Mouse (Mus musculus) CH12.LX (cell line): ENCODE results near the gene Unk. TPM values are rescaled to one million over a fixed set of nuclear protein-coding genes. Genes with fewer than 3 reads are reported as not detected.

Experiments used
- DNase-seq: peaks from one replicate; pipeline ENCODE4 v3.0.0-alpha.2; 2013; ENCODE audit errors: extremely low read depth
- H3K27ac ChIP-seq: 2 replicates; pipeline ENCODE4 v1.5.1; 2012; ENCODE audit warnings: low read depth, mild to moderate bottlenecking, control low read depth, moderate library complexity; ENCODE audit not compliant: insufficient read depth
- H3K27me3 ChIP-seq: replicated peaks from 2 replicates; pipeline ENCODE3; 2012; ENCODE audit warnings: inconsistent platforms
- H3K36me3 ChIP-seq, 2 experiments: replicated peaks in 1 of 2; 2 replicates each; pipeline versions ENCODE3 to v1.6.1; 2012; ENCODE audit warnings: inconsistent platforms in 1 of 2, low read length in 1 of 2, mild to moderate bottlenecking in 1 of 2, mixed read lengths in 1 of 2, moderate library complexity in 1 of 2; ENCODE audit not compliant: control insufficient read depth in 1 of 2, insufficient read depth in 1 of 2
- H3K4me1 ChIP-seq, 2 experiments: 2 replicates each; pipeline ENCODE4 v1.6.1; 2012; ENCODE audit warnings: inconsistent platforms in 1 of 2, moderate library complexity in 1 of 2; ENCODE audit not compliant: insufficient read depth in 2 of 2, control insufficient read depth in 1 of 2
- H3K4me2 ChIP-seq: 2 replicates; pipeline ENCODE4 v1.6.1; 2012; ENCODE audit warnings: low read depth, mild to moderate bottlenecking, control low read depth; ENCODE audit not compliant: poor library complexity, insufficient read depth, severe bottlenecking
- H3K4me3 ChIP-seq, 3 experiments: fragments of 150-350 bp in 1 of 3; sonication (generic) in 1 of 3; replicated peaks in 1 of 3; 2 replicates each; pipeline versions ENCODE3 to v1.5.1; 2011 to 2012; ENCODE audit warnings: low read depth in 2 of 3, low read length in 2 of 3, mild to moderate bottlenecking in 2 of 3, moderate library complexity in 2 of 3, control low read depth in 1 of 3, improper control_type of control experiment in 1 of 3, inconsistent platforms in 1 of 3, mixed read lengths in 1 of 3; ENCODE audit not compliant: poor library complexity in 1 of 3
- H3K79me2 ChIP-seq: replicated peaks from 2 replicates; pipeline ENCODE4 v1.6.1; 2012; ENCODE audit warnings: mild to moderate bottlenecking, moderate library complexity; ENCODE audit not compliant: control insufficient read depth, poor library complexity, insufficient read depth, severe bottlenecking; ENCODE audit errors: extremely low read depth
- H3K9ac ChIP-seq: 2 replicates; pipeline ENCODE4 v1.6.1; 2012; ENCODE audit warnings: low read depth, mild to moderate bottlenecking, control low read depth, moderate library complexity; ENCODE audit not compliant: insufficient read depth
- H3K9me3 ChIP-seq: replicated peaks from 2 replicates; pipeline ENCODE3; 2012; ENCODE audit warnings: low read length, inconsistent platforms, mixed read lengths
- CHD1 ChIP-seq: IDR thresholded peaks from 2 replicates; pipeline ENCODE4 v1.6.1; 2012; ENCODE audit warnings: low read depth, low read length, improper control_type of control experiment, inconsistent platforms
- CHD2 ChIP-seq: IDR thresholded peaks from 2 replicates; pipeline ENCODE4 v1.6.1; 2011; ENCODE audit warnings: low read length, improper control_type of control experiment
- CTCF ChIP-seq, 2 experiments: IDR thresholded peaks in 1 of 2; conservative IDR thresholded peaks in 1 of 2; 2 replicates each; pipeline ENCODE4 v1.5.1; 2011 to 2012; ENCODE audit warnings: low read depth in 2 of 2, low read length in 2 of 2, improper control_type of control experiment in 1 of 2, inconsistent platforms in 1 of 2, mild to moderate bottlenecking in 1 of 2, moderate library complexity in 1 of 2
- E2F4 ChIP-seq: IDR thresholded peaks from 2 replicates; pipeline ENCODE4 v1.6.1; 2011; ENCODE audit warnings: low read depth, low read length, improper control_type of control experiment; ENCODE audit not compliant: insufficient replicate concordance
- ELF1 ChIP-seq: IDR thresholded peaks from 2 replicates; pipeline ENCODE4 v1.6.1; 2014; ENCODE audit warnings: low read depth, mild to moderate bottlenecking, inconsistent platforms, low read length, improper control_type of control experiment
- EP300 ChIP-seq: IDR thresholded peaks from 2 replicates; pipeline ENCODE4 v1.6.1; 2011; ENCODE audit warnings: low read length, improper control_type of control experiment
- ETS1 ChIP-seq: conservative IDR thresholded peaks from 2 replicates; pipeline ENCODE4 v1.6.1; 2012; ENCODE audit warnings: low read depth, mild to moderate bottlenecking, inconsistent platforms, low read length, improper control_type of control experiment, moderate library complexity
- GABPA ChIP-seq: IDR thresholded peaks from 2 replicates; pipeline ENCODE4 v1.6.1; 2012; ENCODE audit warnings: low read depth, low read length, improper control_type of control experiment, inconsistent platforms; ENCODE audit not compliant: insufficient replicate concordance
- IRF4 ChIP-seq: IDR thresholded peaks from 2 replicates; pipeline ENCODE4 v1.6.1; 2014; ENCODE audit warnings: low read depth, mild to moderate bottlenecking, inconsistent platforms, low read length, improper control_type of control experiment
- KAT2A ChIP-seq: IDR thresholded peaks from 2 replicates; pipeline ENCODE4 v1.6.1; 2012; ENCODE audit warnings: low read length, improper control_type of control experiment, inconsistent platforms; ENCODE audit not compliant: insufficient replicate concordance
- MAX ChIP-seq: IDR thresholded peaks from 2 replicates; pipeline ENCODE4 v1.6.1; 2011; ENCODE audit warnings: low read length, improper control_type of control experiment
- MEF2A ChIP-seq: IDR thresholded peaks from 2 replicates; pipeline ENCODE4 v1.6.1; 2014; ENCODE audit warnings: low read depth, mild to moderate bottlenecking, inconsistent platforms, low read length, improper control_type of control experiment, borderline replicate concordance
- MXI1 ChIP-seq: IDR thresholded peaks from 2 replicates; pipeline ENCODE4 v1.6.1; 2011; ENCODE audit warnings: mild to moderate bottlenecking, low read depth, low read length, improper control_type of control experiment
- MYC ChIP-seq: IDR thresholded peaks from 2 replicates; pipeline ENCODE4 v1.6.1; 2011; ENCODE audit warnings: low read depth, mild to moderate bottlenecking, improper control_type of control experiment, low read length
- NELFE ChIP-seq: IDR thresholded peaks from 2 replicates; pipeline ENCODE4 v1.6.1; 2011; ENCODE audit warnings: low read depth, low read length, improper control_type of control experiment
- NRF1 ChIP-seq: IDR thresholded peaks from 2 replicates; pipeline ENCODE4 v1.6.1; 2014; ENCODE audit warnings: low read depth, mild to moderate bottlenecking, inconsistent platforms, low read length, improper control_type of control experiment, moderate library complexity
- POLR2A ChIP-seq: IDR thresholded peaks from 2 replicates; pipeline ENCODE4 v1.6.1; 2011; ENCODE audit warnings: low read depth, mild to moderate bottlenecking, improper control_type of control experiment, low read length
- POLR2AphosphoS2 ChIP-seq: IDR thresholded peaks from 2 replicates; pipeline ENCODE4 v1.6.1; 2011; ENCODE audit warnings: low read depth, low read length, improper control_type of control experiment
- RAD21 ChIP-seq: IDR thresholded peaks from 2 replicates; pipeline ENCODE4 v1.6.1; 2011; ENCODE audit warnings: low read depth, mild to moderate bottlenecking, low read length, improper control_type of control experiment, moderate library complexity
- SIN3A ChIP-seq: IDR thresholded peaks from 2 replicates; pipeline ENCODE4 v1.6.1; 2012; ENCODE audit warnings: low read length, improper control_type of control experiment, inconsistent platforms
- SMC3 ChIP-seq: IDR thresholded peaks from 2 replicates; pipeline ENCODE4 v1.6.1; 2011; ENCODE audit warnings: low read depth, low read length, improper control_type of control experiment
- TBP ChIP-seq: conservative IDR thresholded peaks from 2 replicates; pipeline ENCODE4 v1.6.1; 2011; ENCODE audit warnings: low read depth, low read length, improper control_type of control experiment
- TCF12 ChIP-seq: IDR thresholded peaks from 2 replicates; pipeline ENCODE4 v1.6.1; 2014; ENCODE audit warnings: low read depth, mild to moderate bottlenecking, inconsistent platforms, low read length, improper control_type of control experiment
- ZMIZ1 ChIP-seq: IDR thresholded peaks from 2 replicates; pipeline ENCODE4 v1.6.1; 2012; ENCODE audit warnings: low read depth, mild to moderate bottlenecking, inconsistent platforms, low read length, improper control_type of control experiment
- ZNF384 ChIP-seq: IDR thresholded peaks from 2 replicates; pipeline ENCODE4 v1.6.1; 2012; ENCODE audit warnings: low read depth, low read length, improper control_type of control experiment, inconsistent platforms
- dilution Hi-C: fragments of 300-500 bp; cut with MboI; formaldehyde crosslinking; loops from 2 replicates; pipeline ENCODE4 v1.14.3; 2020; ENCODE audit warnings: low sequenced_read_pairs; ENCODE audit not compliant: extremely low pct_unique_long_range_greater_than_20kb, extremely low pct_ligation_motif_present
- in situ Hi-C: fragments of 300-500 bp; cut with MboI; formaldehyde crosslinking; loops from 3 replicates; pipeline ENCODE4 v1.14.3; 2019; ENCODE audit warnings: low sequenced_read_pairs, low pct_ligation_motif_present, low pct_unique_long_range_greater_than_20kb, mixed read lengths
- polyA plus RNA-seq: library from polyadenylated mRNA; unstranded; fragments of >175 nt; gene quantifications from 2 replicates; pipeline ENCODE4 v1.2.1, GENCODE M21; 2012; ENCODE audit warnings: low read depth; ENCODE audit not compliant: insufficient read length
- total RNA-seq, 2 experiments: library from RNA; depleted of rRNA; stranded (reverse); fragments of 300-350 nt in 1 of 2; fragments of >200 nt in 1 of 2; gene quantifications; 2 replicates each; pipeline ENCODE4 v1.2.3; 2012 to 2014

Unk gene
- total and polyA plus RNA-seq, 3 experiments, result 20.9 to 35.0 (median 24.7) TPM

- H3K9me3 ChIP-seq, result no peaks in the 10 kb centered on the region
- DNase-seq, result peak; percentile 63
- in situ Hi-C loops (loop anchor here (25.0 kb wide), 1 partner anchor 408 kb away; the partner anchor contains the start of genes Gga3, Mif4gd and Mrps7), dilution Hi-C loops (no loop called here)
- no peak overlapping the region for H3K9ac ChIP-seq
- H3K4me3 ChIP-seq, result no peak overlapping the region
- TF ChIP-seq CHD1, result no peak
- TF ChIP-seq POLR2A, result no peak; the same call in 1 of the 2 replicates
- no peak for TF ChIP-seq MXI1
- TF ChIP-seq RAD21, result no peak
- TF ChIP-seq CHD2, result peak; percentile 48; the same call in 1 of the 2 replicates
- TF ChIP-seq ZMIZ1, result peak; percentile 82
- peak; percentile 82 for TF ChIP-seq ZNF384
- no peak for TF ChIP-seq KAT2A
- TF ChIP-seq CTCF (conservative IDR thresholded peaks at IDR 0.05 in 1 of 2, IDR thresholded peaks at IDR 0.05 in 1 of 2; ENCODE audit: low read depth in 2 of 2, low read length in 2 of 2), result peak; percentile 38 to 54; a peak in 3 of 4 replicates
- 0 out of 2 replicates have a peak, but pooled peaks have one; percentile 26 for TF ChIP-seq MYC
- TF ChIP-seq TCF12, result no peak
- TF ChIP-seq MEF2A, result 0 out of 2 replicates have a peak, but pooled peaks have one; percentile 29
- H3K36me3 ChIP-seq, result peaks cover 17 to 23% of the 10 kb centered on the region in 2 experiments
- peaks cover 11% of the 10 kb centered on the region for H3K79me2 ChIP-seq
- no peaks in the 10 kb centered on the region for H3K27me3 ChIP-seq
- H3K4me1 ChIP-seq, result peaks cover 0 to 22% of the 10 kb centered on the region in 2 experiments; a peak in 2 of 4 replicates
- H3K27ac ChIP-seq, result no peak overlapping the region
- H3K4me2 ChIP-seq, result no peak overlapping the region
Measured at GRCm38 (mm10) chr11:116020519-116020922, 9.6 kb upstream of the Unk start.

GRCm38 (mm10) chr11:116021328-116022220 is 8.5 kb upstream of the Unk start:
- Histone ChIP-seq H3K4me2 (peak overlapping the region; percentile 21; the same call in 1 of the 2 replicates), H3K27ac (no peak overlapping the region), H3K79me2 (peaks cover 11% of the 10 kb centered on the region), H3K36me3 (peaks cover 17 to 23% of the 10 kb centered on the region in 2 experiments), H3K9ac (no peak overlapping the region; the same call in 1 of the 2 replicates), H3K9me3 (no peaks in the 10 kb centered on the region), H3K4me3 (no peak overlapping the region), H3K4me1 (peaks cover 0 to 22% of the 10 kb centered on the region in 2 experiments; a peak in 2 of 4 replicates), H3K27me3 (peaks cover 6% of the 10 kb centered on the region)
- no peak for DNase-seq
- no peak for TF ChIP-seq GABPA
- TF ChIP-seq POLR2A, result peak; percentile 49; the same call in 1 of the 2 replicates
- TF ChIP-seq MEF2A, result no peak
- no peak for TF ChIP-seq ZMIZ1
- no peak for TF ChIP-seq MAX
- TF ChIP-seq CTCF (conservative IDR thresholded peaks at IDR 0.05 in 1 of 2, IDR thresholded peaks at IDR 0.05 in 1 of 2; ENCODE audit: low read depth in 2 of 2, low read length in 2 of 2), result no peak
- no peak for TF ChIP-seq ELF1
- no peak for TF ChIP-seq SMC3
- no peak for TF ChIP-seq NRF1
- no peak for TF ChIP-seq EP300
- peak; percentile 99 for TF ChIP-seq POLR2AphosphoS2
- no peak for TF ChIP-seq IRF4
- TF ChIP-seq NELFE, result no peak
- TF ChIP-seq E2F4, result no peak
- TF ChIP-seq TBP, result no peak
- no peak for TF ChIP-seq ETS1
- no peak for TF ChIP-seq CHD2
- no peak for TF ChIP-seq SIN3A
- dilution Hi-C loops, result no loop called here
- in situ Hi-C loops, result loop anchor here (25.0 kb wide), 1 partner anchor 409 kb away; the partner anchor contains the start of genes Gga3, Mif4gd and Mrps7
